Mouse (Mus musculus) layer of hippocampus, adult 9-10 months (tissue): ENCODE measurements around the gene Upk1a.
A peak's percentile ranks its signal among the peaks of the same experiment; 100 is the strongest.

Source experiments
- DNase-seq: peaks from one replicate; pipeline ENCODE4 v3.0.0; 2022; ENCODE audit warnings: low spot score

Upk1a gene

DNA sequence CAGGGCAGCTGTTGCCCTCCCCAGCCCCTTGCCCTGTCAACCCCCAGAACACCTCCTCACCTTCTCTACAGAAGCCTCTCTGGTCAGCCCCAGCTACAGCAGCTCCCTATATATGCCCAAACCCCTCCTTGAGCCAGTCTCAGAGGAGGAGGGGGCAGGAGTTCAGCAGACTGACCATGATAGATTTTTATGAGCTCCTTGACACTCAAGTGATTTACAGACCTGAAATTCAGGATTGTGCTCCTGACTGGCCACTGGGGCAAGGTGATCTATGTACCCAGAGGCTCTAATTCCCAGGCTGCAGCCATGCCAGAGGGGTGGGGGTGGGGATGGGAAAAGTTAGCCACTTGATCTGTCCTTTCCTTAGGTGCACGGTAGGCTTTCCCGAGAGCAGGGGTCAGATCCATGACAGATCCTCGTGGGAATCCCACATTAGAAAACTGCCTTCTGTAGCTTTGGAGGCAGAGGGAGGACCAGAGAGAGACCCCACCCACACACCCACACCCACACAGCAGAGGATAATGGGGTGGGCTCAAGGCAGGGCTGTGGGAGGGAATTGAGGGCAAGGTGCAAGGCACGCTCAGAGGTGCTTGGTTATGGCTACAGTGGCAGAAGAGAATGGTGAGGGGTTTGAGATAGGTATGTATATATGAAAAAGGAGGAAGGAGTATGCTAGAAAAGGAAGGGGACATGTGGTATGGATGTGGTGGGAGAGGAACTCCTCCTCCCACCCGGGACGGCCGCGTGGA, at the start of gene Upk1a:
Upk1a (minus strand) TSS at position 194 of the 749 bp plus-strand sequence.
- no peak for DNase-seq

DNA sequence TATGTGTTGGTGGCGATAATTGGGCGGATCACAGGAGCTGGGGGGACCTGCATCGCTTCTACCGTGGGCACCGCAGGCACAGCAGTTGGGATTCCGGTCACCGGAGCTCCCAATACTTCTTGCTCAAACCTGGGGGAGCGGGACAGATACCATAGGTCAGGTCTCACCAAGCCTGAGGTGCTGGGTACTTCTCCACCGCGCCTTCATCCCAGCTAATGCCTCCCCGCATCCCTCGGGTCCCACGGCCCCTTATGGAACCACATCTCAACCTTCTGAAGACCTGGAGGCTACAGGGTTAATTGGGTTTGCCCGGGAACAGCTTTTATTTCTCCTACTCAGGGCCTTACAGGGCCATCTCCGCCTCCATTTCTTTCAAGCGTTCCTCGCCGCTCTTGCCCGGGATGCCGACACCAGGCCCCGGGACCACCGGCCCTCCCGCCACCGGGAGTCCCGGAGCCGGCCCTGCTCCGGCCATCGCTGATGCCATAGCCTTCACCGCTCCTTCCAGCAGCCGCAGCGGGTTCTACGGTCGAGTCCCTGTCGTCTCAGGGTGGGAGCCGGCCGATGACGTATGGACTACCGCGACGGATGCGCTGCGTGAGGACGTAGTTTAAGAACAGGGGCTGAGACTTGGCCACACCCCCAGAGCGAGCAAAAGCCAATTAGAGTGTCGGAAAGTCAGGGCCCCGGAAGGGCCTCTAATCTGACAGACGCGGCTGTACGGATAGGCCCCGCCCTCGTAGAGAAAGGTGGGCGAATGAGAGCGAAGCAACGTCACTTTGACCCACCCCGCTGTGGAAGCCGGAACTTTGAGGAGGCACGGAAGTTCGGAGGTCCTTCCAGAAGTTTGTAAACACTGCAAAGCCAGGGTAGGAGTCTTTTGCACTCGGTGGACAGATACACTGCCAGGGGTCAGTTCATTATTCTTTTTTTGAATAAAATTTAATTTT, 37.2 kb upstream of the Upk1a start, which contains the start of gene Rbm42:
Rbm42 (minus strand) TSS at position 727 of the 950 bp plus-strand sequence.
- DNase-seq = peak; percentile 98

DNA sequence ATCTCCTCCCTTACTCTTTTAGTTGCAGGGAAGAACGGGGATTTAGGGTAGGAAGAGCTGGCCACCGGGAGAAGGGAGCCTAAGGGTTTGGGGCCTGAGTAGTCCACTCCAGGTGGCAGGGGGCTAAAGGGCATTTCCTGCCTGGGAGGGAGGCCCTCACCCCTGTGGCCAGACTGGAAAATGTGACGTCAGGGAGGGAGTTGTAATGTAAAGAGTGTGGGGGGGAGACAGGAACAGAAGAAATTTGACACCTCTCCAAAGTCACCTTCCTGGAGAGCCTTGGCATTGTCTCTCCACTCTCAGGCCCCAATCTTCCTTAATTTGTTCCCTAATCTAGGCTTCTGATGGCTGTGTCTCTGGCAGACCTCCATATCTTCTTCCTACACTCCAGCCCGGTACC, 26.4 kb upstream of the Upk1a start:
- no peak for DNase-seq

GRCm38 (mm10) chr7:30636395-30636794, 23.7 kb upstream of the Upk1a start:
- DNase-seq = no peak

DNA sequence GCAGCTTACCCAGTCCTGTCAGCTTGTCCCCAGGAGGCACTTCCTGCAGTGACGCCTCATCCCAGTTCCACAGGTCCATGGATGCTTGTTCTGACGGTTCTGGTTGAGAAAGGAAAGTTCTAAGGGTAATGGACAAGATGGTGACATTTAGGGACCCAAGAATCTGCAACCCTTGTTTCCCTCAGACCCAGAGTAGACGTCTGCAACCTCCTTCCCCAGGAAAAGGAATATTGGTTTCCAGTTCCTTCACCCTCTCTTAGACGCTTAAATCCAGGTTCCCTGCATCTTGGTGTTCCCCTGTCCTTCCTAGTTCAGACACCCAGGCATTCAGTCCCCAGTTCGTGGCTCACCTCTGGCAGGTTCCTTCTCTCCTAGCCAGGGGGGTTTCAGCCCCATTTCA, 23.1 kb upstream of the Upk1a start, which contains the start of gene Etv2:
Etv2 (minus strand) TSS at position 101 of the 400 bp plus-strand sequence.
- DNase-seq = no peak

- no peak for DNase-seq
These were observed 22.0 kb upstream of the Upk1a start for GRCm38 (mm10) chr7:30634621-30635020.

DNA sequence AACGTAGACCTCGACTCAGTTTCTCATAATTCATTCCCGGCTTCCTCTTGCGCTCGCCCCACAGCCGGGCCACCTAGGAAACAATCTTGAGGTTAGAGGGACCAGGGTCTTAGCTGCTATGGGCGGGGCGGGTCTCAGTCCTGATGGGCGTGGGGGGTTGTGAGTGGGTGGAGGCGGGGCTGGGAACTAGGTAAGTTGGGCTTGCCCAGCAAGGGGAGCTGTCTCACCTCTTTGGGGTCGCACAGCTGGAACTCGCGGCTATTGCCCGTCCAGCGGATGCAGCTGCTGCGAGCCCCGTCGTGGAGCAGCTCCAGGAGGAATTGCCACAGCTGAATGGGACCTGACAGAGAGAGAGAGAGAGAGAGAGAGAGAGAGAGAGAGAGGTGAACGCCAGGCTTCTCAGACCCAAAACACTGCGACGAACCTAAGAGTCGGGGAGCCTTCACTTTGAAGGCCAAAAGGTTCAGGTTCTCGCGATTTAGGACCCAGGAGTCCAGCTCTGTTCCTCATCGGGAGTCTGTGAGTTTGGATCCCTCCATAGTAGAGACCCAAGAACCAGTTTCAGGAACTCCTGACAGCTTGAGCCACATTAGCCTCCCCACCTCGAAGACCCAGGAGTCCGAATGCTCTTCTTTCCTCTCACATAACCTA, 21.2 kb upstream of the Upk1a start:
- no peak for DNase-seq

- DNase-seq = no peak
These were observed 16.4 kb upstream of the Upk1a start for GRCm38 (mm10) chr7:30629013-30629412.

- DNase-seq = no peak
These were observed 14.0 kb upstream of the Upk1a start for GRCm38 (mm10) chr7:30626647-30627046.

DNA sequence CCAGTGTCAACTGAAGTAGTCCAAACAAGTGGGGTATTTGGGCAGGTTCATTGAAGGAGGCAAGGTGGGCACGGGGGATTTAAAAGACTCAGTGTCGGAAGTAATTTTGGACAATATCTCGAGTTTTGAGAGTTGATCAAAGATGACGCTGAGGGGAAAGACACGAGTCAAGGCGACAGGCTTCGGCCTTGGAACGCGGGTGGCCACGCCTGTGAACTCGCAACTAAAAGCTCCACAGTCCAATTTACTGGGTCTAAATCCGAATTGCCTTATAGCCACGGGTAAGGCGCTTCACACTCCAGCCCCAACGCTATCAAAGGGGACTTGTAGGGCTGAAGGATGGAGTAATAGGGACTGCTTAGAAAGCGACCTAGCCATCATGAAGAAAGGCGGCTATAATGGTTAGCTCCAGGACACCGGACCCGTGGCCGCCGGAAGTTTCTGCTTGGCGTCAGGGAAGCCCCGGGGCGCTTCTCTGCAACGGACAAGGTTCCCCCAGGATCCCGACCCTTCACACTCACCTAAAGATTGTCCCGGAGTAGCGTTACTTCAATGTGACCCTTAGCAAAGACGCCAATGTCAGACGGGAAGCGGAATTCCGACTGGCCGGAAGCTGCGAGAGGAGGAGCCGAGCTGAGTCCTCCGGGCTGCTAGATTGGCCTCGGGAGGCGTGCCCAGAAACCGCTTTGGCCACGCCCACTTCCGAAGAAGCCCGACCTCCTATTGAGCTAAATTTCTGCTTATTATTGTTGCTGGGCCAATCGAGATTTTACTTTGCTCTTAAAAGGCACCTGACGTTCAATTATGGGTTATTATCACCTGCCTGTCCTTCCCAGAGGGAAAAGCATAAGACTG, 13.1 kb upstream of the Upk1a start, which contains the start of gene Cox6b1:
Cox6b1 (minus strand) TSS at position 622 of the 855 bp plus-strand sequence.
- peak; percentile 70 for DNase-seq

- no peak for DNase-seq
These were observed 6.6 kb upstream of the Upk1a start for GRCm38 (mm10) chr7:30619202-30619601.

GRCm38 (mm10) chr7:30618658-30619057, 6.0 kb upstream of the Upk1a start:
- no peak for DNase-seq

- no peak for DNase-seq
These were observed 2.6 kb upstream of the Upk1a start for GRCm38 (mm10) chr7:30615049-30615760.

DNA sequence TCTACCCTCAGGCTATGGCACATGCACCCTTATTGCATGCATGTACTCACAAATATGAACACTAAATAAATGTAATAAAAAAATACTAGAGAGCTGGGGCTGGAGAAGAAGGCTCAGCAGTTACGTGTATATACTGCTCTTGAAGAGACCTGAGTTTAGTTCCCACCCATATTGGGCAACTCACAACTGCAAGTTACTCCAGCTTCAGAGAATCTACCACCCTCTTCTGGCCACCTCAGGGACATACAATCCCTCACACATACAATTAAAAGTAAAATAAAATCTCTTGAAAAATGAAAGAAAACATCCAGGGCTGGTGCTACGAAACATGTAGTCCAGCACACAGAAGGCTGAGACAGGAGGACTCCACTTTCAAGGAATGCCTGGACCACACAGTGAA, 1.8 kb upstream of the Upk1a start:
- DNase-seq = no peak

GRCm38 (mm10) chr7:30613529-30614112, 974 bp upstream of the Upk1a start:
- DNase-seq = no peak

DNA sequence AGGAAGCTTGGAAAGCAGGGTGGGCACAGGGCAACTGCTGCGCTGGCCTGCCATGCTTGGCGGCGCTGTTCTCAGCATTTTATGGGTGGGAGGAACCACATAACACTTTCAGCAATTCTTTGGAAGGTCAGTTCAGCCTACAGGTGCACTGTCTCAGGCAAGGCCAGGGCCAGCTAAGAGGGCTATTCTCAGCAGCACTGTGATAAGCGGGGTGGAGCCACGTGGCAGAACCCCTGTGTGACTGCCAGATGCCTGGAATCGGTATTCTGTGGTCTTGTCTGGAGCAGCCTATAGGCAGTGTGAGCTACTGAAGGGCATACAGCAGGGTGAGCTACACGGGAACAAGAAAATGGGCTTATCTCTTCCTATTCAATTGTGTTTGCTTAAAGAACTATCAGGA, 2.6 kb downstream of the Upk1a start:
- no peak for DNase-seq

- no peak for DNase-seq
These were observed 4.2 kb downstream of the Upk1a start for GRCm38 (mm10) chr7:30608476-30608875.

DNA sequence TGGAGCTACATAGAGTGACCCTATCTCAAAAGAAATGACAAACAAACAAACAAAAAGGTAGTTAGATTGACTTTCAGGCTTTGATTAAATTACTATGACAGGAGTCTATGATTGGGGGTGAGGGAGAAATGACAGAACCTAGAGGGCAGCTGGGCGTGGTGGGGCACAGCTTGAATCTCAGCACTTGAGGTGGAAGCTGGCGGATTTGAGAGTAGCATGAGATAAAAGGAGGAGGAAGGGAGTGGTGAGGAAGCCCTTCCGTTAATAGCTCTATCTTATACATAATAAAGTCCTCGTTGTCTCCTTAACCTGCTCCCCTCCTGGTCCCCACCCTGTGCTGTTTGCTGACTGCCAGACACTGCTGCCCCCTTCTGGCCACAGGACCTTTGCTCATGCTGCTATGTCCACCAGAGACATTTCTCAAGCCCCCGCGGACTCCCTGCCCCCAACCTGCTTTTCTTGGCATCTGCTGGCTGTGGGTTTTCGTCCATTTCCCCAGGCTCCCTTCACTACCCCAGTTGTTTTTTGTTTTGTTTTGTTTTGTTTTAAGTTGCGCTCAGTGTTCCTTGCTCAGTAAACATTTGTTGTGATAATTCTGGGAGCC, 4.8 kb downstream of the Upk1a start:
- no peak for DNase-seq

DNA sequence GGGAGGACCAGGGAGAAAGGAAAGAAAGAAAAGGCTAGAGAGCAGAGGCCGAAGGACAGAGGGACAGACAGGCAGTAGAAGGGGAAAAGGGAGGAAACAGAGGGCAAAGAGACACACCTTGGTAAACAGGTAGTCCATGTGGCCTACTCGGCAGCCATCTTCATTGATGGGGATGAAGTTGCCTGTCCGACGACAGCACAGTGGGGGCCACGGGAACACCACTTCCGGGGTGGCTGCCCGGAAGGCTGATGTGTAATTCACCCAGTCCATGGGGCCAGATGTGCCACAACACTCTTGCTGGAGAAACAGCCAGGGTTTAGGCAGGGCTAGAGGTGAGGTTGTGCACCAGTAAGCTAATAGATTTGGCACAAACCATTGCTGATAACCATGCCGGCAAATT, 7.7 kb downstream of the Upk1a start:
- no peak for DNase-seq

GRCm38 (mm10) chr7:30604424-30604823, 8.2 kb downstream of the Upk1a start:
- DNase-seq = no peak
